Mouse (Mus musculus) adrenal gland (tissue): Measurements from ENCODE around the gene Fbxl2.
"Not testable (repeated sequence)": the region's sequence is repeated elsewhere in the genome, so short reads cannot be mapped to it uniquely, and the experiment has no call there.

Experiments used
- intact Hi-C: fragments of 180-260 bp; cut with DNase I; formaldehyde crosslinking; loops from one replicate; pipeline ENCODE4 v1.15.1; 2025
- long read RNA-seq, 2 experiments: library from polyadenylated mRNA; unstranded; transcript quantifications; one replicate each; pipeline ENCODE4 v2.0.0; 2020; ENCODE audit warnings: borderline replicate concordance in 1 of 2; ENCODE audit not compliant: insufficient replicate concordance in 1 of 2

The Fbxl2 gene
- long read RNA-seq, experiment 1, partial matches to known transcripts, result 1 of 1 reads
- long read RNA-seq, experiment 1, other reads (novel, unspliced or antisense), result 0 of 1 reads
- long read RNA-seq, experiment 2, partial matches to known transcripts, result 0 of 3 reads
- long read RNA-seq, experiment 2, other reads (novel, unspliced or antisense), result 1 of 3 reads

DNA sequence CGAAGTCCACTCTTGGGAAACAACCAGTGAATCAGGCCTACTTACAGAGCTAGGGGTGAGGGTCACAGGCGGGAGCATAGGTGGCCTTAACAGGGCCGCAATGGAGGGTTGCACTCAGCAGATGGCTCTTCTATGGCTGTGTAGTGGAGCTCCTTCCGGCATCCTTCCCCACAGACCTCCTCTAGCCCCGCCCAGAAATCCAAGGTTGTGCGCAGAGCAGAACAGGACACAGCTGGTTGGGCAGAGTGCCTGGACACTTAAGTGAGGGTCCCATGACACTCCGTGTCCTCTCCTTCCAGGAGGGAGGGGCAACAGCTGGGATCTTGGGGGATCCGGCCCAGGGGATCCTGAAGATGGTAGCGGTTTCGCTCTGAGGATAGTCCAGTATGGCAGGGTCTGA lies at the start of gene Fbxl2:
Gene Fbxl2 (minus strand): TSS at position 164 of the 400 bp plus-strand sequence.
- intact Hi-C loops, result no loop called here

DNA sequence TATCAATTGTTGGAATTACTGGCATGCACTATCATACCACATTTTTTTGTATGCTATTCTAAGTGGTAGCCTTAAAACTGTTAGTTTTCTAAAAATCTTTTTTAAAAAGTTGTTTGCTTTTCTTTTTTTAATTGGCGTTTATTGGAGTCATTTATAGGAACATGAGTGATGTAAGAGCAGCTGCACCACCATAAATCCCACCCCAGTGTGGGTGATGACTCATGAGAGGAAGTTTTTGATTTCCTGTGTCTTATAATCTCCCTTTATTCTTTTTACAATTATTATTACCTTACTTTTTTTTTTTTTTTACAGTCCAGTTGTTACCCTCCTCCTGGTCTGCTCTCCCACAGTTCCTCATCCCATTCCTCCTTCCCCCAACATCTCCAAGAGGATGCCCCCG lies 48.9 kb upstream of the Fbxl2 start:
- intact Hi-C loops, result no loop called here

DNA sequence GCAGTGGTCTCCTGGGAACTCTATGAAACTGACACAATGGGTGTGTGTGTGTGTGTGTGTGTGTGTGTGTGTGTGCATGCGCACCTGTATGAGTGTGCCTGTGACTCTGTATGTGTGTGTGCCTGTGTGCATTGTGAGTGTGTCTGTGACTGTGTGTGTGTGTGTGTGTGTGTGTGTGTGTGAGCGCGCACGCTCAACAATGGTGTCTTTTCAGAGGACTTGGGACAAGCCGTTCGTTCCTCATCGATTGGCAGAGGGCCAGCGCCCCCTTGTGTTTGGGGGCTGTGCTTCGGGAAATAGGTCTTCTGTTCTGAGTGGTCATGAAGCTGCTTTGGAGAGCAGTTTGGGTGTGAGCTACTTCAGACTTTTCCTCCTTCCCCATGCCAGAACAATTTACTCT lies 46.2 kb upstream of the Fbxl2 start:
- intact Hi-C loops, result not testable (repeated sequence)

DNA sequence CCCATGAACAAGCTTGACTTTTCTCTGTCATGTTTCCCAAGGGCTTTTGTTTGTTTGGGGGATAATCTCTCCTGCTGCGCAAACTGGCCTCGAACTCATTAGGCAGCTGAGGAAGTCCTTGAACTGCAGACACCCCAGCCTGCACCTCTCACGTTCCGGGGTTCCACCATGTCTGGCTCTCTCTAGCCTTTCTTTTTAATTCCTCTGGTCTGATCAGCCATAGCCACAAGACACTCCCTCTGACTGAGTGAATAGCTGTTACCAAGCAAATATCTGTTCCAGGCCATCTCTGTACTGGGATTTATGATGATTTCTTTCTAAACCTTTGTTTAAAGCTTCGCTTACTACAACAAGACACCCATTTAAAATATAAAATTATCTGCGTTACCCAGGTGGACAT lies 42.9 kb upstream of the Fbxl2 start:
- intact Hi-C loops, result not testable (repeated sequence)

DNA sequence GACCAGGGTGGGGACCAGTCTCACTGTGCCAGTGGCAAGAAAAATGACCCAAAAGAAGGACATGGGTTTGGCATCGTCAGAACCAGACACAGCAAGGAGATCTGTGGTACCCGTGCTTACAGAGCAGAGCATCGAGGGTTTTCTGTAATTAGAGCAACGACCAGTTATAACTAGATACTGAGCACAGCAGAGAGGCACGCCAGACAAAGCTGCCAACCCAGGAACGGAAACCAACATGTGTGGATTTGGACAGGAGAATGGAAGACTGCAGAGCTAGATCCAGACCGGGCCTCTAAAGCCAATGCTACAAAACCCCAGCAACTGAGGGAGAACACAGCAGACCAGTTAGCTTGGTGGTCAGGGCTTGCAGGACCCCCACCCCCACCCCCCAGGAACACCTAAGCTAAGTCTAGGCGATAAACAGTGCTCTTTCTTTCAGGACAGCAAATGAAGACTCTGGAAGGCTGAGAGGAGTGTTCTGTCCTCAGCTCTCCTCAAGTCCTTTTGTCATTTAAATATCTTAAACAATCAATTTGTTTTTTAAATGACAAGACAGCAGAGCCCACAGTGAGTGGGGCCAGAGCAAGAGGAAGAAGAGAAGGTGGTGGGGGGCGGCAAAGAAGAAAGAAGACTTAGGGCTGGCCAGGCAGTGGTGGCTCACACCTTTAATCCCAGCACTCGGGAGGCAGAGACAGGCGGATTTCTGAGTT lies 41.3 kb upstream of the Fbxl2 start:
- intact Hi-C loops, result no loop called here

DNA sequence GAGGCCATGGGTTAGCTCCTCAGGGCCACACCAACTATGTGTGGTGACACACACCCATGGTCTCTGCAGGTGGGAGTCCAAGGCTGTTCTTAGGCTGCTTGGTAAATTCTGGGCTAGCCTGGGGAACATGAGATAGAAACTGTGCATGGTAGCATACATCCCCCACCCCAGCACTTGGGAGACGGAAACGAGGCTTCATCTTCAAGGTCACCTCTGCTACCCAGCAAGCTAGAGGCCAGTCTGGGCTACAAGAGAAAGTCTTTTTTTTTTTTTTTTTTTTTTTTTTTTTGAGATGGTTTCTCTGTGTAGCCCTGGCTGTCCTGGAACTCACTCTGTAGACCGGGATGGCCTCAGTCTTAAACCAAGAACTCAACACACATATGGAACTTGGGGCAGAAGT lies 40.4 kb upstream of the Fbxl2 start:
- intact Hi-C loops, result no loop called here

DNA sequence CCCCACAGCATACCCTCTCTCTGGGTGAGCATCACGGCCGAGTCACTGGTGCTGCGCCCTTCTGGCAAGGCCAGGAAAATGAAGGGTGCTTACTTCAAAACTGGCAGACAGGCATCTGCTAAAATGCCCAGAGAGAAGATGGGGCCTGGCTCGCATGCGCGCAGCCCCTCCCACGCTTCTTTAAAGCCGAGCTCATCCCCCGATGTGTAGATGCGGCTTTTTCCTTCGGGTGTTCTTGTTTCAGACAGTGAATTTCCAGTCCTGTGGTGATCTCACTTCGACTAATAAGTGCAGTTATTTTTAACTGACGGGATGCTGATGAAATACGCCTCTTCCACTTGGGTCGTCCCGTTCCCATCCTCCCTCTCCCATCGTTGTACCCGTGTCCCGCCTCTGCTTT lies 27.7 kb upstream of the Fbxl2 start:
- intact Hi-C loops, result no loop called here

DNA sequence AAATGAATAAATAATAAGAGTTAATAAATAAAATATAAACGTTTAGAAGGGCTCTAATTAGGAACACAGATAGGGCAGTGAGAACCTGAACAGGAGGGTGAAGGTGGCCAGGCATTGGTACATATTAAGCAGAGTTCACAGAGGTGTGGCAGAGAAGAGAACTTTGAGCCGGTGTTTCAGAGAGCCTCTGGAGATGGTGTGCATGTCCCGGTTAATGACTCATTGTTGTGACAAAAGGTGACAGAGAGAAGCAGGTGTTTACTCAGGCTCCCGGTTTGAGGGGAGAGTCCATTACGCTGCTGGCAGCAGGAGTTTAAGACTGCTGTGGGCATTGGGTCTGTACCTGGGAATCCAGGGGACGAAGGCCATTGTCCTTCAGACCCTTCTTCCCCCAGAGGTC lies 23.4 kb upstream of the Fbxl2 start:
- intact Hi-C loops, result no loop called here

DNA sequence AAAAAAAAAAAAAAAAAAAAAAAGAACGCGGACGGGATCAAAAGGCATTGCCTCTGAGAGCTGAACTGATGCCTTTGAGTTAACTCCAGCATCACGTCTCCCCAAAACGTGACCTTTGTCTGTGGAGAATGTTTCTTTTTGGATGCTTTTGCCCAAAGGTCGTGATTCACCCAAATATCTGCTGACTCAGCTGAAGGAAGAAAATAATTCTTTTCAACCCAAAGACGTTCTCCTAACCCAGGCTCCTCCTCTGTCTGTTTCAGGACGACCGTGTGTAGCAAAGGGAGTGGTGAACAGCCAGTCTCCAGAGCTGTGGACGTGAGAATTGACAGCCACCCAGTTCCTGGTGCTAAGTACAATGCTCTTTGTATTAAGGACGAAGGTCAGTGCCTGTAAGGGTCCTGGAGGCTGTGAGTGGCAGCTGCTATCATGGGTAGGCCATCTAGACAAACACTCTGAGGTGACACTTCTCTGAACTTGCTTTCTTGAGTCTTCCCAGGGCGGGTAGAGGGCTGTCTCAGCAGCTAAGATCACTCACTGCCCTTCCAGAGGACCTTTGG lies 22.6 kb upstream of the Fbxl2 start:
- intact Hi-C loops, result no loop called here

DNA sequence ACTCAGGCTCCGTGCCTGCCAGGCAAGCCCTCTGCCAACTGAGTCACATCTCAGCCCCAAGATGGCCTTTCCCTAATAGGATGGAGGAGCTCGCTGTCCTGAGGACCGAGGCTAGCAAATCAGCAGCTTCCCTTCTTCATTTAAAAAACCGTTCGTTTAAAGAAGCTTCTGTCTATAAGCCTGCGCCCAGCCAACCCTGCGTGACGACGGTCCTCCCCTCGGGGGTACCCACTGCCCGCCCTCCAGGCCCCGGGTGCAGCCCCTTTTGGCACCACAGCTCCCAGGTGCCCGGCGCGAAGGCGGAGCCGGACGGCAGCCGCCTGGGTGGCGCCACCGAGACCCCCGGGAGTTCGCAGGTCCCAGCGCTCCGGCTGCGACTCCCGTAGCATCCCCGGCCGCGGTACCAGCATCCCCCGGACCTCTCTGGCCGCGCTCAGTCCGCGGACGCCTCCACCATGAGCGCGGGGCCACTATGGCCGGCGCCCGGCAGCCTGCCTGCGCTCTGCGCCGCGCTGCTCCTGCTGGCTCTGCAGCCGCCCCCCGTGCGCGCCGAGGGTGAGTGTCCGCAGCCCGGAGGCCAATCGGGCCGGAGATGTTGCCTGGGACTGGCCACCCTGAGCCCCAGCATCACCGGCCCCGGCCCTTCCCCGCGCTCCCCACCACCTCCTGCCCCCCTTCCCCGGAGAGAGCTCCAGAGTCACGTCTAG lies 11.3 kb upstream of the Fbxl2 start, which contains the start of gene Susd5:
Gene Susd5 (plus strand): TSS at position 51 of the 707 bp plus-strand sequence.
- intact Hi-C loops, result no loop called here

DNA sequence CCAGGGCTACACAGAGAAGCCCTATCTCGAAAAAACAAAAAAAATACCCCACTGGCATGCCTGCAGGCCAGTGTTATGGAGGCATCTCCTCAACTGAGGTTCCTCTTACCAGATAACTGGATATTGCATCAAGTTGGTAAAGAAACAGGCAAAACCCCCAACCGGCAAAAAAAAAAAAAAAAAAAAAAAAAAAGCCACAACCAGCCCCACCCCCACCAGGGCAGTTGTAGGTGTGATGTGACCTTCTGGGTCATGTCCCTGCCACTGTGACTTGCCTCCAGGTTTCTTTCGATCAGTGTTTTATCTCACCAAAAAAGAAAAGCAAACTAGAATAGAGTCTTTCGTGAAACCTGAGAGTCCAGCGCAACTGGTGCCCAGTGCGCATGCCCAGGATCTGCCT lies 6.9 kb upstream of the Fbxl2 start:
- intact Hi-C loops, result no loop called here

DNA sequence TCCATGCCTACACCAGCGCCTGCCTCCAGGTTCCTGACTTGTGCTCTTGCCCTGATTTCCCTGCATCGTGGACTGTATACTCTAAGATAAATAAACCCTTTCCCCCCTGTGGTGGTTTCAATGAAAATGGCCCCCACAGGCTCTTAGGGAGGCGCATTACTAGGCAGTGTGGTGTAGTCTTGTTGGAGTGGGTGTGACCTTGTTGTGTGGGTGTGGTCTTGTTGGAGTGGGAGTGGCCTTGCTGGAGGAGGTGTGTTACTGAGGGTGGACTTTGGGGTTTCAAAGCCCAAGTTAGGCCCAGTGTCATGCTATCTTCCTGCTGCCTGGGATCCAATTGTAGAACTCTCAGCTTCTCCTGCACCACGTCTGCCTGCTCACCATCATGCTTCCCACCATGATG lies 6.0 kb upstream of the Fbxl2 start:
- intact Hi-C loops, result no loop called here

DNA sequence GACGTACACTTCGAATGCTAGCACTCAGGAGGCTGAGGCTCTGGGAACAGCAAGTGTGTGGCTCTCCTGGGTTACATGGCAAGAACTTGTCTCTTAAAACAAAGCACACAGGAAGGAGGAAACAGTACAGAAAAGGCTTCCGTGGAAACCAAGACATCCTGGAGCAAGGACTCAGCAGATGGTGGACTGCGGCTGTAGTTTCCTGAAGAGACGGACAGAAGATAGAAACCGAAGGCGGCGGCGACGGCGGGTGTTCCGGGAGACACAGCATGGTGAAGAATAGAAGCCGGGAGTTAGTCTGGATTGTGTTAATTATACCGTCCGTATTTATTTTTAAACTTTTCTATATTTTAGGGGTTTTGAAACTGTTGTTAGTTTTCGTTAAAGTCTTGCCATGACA lies 4.8 kb upstream of the Fbxl2 start:
- intact Hi-C loops, result no loop called here

DNA sequence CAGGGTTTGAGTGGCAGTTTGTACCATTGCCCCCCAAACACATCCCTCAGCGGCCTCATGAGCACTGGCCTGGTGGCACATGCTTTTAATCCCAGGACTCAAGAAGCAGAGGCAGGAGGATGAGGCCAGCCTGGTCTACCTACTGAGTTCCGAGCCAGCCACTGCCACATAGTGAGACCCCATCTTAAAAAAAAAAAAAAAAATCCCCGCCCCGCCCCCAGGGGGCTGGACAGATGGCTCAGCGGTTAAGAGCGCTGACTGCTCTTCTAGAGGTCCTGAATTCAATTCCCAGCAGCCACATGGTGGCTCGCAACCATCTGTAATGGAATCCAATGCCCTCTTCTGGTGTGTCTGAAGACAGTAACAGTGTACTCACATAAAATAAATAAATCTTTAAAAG lies 4.1 kb upstream of the Fbxl2 start:
- intact Hi-C loops, result no loop called here

DNA sequence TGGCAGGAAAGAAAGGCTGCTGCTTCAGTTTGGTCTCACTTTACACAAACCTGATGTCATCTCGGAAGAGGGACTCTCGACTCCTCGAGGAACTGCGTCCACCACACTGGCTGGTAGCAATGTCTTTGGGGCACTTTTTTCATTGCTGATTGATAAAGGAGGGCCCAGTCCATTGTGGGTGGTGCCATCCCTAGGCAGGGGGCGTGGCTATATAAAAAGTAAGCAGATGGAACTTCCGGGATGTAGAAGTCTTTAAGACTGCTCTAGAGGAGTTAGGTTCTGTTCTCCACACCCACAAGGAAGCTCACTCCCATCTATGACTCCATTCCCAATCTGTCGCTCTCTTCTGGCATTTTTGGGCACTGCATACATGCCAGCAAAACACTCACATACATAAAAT lies 685 bp upstream of the Fbxl2 start:
- intact Hi-C loops, result no loop called here

DNA sequence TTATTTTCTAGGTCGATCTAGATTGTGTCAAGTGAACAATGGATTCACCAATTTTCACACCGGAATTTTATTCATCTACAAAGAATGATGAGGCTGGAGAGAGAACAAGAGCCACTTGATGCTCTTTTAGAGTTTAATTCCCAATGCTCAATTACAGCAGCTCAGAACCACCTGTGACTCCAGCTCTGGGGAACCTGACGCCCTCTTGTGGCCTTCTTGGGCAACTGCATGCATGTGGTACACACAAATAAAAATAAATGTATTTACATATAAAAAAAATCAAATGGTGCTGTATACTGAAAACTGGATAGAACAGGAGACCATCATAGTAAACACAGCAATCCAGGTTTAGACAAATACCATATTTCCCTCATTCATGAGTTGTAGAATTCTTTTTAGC lies 1.5 kb downstream of the Fbxl2 start:
- intact Hi-C loops, result no loop called here

DNA sequence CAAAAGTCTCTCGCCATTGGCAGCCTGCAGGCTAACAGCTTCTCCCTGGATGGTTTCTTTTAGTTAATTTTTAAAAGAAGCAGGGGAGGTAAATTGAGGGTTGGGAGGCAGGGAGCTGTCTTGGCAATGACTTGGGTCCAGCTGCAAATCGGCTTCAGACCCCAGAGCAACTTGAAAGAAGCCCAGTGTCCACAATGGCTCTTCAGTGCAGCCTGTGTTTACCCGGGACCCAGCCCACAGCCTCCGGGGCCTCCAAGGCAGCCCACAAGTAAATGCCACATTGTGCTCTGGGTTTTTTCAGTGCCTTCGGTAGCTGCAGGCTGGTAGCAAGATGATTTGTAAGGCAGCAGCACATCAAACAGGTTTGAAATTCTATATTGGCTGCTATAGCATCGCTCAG lies 3.5 kb downstream of the Fbxl2 start:
- intact Hi-C loops, result no loop called here

DNA sequence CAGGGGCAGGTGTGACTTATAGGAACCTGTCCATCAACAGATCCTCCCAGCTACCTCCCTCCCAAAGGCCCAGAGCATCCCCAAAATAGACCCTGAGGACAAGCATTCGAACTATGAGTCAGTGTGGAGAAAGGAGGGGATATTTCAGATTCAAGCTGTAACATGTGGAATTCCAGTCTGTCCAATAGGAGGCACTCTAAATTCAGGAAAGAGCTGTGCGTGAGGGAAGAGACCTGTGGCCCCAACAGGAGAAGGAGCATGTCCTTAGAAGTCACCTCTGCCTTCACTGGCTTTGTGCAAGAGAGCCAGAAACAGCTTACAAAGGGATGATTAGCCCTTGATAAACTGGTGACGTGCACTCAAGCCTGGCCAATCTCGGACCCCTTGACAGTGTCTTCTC lies 5.0 kb downstream of the Fbxl2 start:
- intact Hi-C loops, result no loop called here

DNA sequence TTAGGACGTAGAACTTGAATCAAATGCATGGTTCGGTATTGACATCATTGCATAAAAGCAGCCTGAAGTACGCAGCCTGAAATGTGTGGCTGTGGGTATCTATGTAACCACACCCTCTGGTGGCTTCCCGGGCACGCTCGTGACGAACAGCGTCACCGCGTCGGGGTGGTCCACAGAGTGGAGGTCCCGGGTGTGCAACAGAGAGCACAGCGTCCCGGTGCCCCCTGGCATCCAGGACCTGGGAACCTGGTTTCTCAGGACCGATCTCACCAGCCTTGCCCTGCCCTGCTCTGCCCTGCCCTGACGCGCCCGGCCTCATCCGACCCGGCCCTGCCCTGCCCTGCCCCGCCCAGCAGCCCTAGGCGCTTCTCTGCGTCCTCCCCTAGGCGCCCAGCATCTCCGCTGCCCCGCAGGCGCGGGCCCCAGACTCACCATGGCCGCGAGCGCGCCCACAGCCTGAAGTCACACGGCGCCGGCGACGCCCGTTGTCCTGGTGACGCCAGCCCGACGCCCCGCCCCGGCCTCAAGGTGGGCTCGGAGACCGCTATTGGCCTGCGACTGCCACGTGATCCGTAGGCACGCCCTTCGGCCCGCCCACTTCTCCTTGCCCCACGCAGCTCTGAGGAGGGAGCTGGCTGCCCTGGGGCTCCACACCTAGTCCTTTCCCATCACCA lies 19.6 kb downstream of the Fbxl2 start:
- intact Hi-C loops, result no loop called here

DNA sequence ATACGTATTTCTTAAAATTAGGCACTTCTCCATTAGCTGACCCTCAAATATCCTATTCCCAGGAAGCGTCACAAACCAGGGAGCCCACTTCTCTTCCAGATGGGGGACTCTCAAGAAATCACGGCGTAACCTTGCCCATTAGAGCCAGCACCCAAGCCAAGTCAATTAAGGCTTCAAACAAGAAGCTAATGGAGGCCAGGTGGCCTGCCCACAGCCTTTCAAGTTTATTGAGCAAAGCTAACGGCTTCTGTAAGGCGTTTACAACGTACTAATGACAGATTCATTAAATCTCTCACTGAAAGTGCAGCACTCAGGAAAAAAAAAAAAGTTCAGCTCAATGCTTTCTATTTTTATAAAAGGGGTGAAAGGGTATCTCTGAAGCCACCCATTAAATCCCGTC lies 20.1 kb downstream of the Fbxl2 start:
- intact Hi-C loops, result no loop called here

DNA sequence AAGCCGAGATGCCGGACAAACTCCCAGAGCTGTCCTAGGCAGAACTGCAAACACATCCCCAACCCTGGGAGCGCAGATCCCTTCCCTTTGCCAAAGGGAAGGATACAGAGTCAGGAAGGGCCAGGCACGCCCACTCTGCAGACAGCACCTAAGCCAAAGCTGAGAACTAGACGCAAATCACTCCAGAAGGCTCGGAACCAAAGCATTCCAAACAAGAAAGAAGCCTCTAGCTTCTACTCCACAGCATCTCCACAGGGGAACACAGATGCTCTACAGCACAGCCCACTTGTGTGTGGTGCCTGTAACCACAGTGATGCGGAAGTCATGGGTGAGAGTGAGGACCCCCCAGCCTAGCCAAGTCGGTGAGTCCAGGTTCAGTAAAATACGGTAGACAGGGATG lies 20.8 kb downstream of the Fbxl2 start:
- intact Hi-C loops, result no loop called here

DNA sequence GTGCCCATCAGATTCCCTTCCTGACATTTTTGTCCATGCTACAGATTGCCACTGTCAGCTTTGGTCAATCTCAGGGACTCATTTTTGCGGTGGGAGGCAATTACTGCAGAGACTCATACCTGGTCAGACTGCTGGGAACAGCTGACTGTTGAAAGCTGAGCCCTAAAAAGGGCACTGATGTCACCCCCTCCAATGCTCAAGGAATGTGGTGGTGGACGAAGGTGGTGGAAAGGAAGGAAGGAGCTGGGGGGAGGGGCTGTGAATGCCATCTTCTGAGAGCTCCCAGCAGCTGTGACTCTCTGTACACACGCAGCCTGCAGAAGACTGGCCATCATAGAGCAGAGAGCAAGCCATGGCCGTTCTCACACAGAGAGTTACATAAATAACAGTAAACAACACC lies 23.9 kb downstream of the Fbxl2 start:
- intact Hi-C loops, result no loop called here
